Mouse (Mus musculus): ENCODE measurements around the gene Crp.

Gene Crp

DNA sequence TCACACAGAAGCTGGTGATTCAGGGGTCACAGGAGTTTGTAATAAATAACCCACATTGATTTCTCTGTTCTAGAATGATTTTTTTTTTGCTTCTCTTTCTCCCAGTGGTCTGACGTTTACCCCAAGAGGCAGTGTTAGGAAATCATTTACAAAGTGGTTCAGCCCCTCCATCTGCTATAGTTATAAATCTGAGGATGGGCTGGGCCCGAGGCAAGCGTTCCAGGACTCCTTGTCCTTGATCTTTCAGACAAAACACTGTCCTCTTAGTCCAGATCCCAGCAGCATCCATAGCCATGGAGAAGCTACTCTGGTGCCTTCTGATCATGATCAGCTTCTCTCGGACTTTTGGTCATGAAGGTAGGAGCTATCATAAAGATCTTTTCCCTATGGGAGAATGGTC, at the start of gene Crp:
Crp (plus strand) TSS at position 212 of the 400 bp plus-strand sequence.
- no peak for DNase-seq

DNA sequence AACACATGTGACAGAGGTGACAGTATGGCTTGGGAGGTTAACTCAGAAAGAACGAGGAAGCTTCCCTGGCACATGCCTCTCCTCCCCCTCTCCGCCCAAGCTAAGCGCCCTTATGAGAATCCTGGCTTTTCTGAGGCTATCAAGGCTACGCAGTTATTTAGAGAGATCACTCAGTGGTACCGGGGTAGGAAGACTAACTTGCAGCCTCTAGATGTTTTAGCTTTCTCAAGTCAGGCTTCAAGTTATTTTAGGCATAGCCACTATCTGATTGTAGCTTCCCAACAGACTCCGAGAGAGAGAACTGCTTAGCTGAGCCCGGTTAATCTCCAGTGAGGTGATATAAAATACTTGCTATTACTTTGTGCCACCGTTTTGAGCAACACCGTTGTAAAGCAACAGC, 48.5 kb upstream of the Crp start:
- DNase-seq, result no peak

DNA sequence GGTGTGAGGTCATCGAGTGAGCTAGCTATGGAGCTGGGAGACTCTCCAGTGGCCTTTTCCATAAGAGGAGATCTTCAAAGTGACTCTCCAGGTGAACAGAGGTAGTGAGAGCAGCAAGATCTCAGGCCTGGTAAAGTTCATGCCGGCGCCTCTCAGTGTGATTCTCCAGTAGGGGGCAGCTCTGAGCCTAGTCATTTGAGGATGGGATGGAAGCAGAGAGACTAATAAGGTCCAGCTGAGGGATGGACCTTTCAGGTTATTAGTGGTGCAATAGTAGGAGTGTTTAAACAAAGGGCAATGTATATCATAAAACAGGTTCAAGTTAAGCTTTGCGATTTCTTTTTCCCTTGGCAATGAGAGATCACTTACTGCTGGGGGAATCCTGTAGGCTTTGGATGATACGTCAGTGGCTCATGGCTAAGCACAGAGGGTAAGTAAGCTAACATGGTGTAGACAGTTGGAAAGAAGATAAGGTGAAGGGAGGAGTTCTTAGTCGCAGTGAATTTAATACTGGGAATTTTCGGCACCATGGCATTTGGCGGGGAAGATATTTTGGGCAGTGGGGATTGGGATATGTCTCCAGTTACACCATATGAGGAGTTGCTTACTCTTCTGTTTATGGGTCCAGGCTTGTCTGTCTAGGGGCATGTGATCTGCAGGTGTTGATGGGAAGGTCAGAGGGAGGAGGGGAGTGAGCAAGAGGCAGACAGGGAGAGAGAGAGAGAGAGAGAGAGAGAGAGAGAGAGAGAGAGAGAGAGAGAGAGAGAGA, 47.2 kb upstream of the Crp start:
- DNase-seq, result no peak

DNA sequence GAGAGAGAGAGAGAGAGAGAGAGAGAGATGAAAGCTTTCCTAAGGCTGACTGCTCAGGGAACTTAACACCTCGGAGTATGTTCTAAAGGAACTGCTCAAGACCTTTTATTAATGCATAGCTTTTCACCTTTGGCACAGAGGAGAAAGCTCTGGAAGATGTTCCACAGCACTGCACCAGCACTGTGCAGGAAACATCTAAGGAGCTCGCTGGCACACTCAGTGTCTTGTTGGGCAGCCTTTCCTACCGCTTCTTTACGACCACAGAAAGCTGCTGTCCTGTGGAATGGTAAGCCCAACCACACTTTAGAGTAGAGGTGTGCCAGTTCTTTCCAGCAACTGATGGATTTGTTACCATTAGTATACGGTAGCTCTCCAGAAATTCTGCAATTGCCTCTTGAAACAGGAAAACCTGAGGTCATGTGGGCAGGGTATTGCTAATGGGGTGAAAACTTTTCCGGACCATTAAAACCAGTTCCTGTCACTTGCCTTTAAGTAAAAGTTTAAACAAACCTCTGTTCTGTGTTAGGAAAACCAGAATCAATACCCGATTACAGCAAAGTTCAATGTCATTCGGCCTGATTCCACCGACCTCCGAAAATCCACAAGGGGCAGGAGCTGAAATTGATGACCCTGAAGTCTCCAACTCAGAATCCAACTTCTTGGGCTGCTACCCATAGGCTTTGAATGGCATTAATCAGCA, 46.4 kb upstream of the Crp start:
- DNase-seq, result no peak

DNA sequence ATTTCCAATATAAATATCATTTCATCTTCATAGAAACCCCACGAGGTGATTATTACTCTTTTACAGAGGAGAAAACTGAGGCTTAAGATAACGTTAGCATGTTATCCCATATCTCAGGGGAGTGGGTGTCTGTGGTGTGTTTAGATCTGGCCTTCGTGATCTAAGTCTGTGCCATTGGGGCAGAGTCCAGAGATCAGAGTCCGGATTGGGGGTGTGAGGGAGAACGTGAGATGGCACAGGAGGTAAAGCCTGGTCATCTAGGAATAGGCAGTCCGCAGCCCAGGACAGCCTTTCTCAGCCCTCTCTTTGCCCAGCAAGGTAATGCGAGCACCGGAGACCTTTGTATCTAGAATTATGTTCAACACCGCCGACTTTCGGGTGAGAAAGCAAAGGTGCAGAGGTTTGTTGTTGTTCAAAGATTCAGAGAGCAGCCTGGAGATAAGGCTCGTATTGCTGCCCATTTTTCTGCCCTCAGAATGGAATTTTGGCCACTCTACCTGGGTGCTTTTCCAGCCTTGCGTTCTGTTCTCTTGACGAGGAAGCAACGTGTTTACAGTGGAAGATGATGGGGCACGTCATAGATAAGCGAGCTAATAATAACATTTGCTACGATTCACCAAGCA, 45.7 kb upstream of the Crp start:
- DNase-seq, result no peak

DNA sequence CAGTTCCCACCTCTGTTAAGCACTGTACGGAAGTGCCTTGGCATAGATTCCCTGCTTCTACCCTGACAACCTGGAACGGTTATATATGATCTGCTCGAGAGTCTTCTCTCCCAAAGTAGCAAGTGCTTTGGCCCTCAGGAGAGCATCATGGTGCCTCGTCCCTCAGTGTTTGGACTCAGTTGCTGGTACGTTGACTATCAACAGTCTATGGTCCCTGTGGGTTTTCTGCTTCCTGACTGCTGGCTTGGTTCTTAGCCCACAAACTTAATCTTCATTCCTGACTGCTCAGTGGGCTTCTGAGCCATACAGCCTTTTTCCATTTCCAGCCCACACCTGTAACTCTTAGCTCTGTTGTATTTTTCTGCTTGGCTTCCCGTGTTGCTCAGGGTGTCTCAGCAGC, 44.0 kb upstream of the Crp start:
- DNase-seq, result no peak

DNA sequence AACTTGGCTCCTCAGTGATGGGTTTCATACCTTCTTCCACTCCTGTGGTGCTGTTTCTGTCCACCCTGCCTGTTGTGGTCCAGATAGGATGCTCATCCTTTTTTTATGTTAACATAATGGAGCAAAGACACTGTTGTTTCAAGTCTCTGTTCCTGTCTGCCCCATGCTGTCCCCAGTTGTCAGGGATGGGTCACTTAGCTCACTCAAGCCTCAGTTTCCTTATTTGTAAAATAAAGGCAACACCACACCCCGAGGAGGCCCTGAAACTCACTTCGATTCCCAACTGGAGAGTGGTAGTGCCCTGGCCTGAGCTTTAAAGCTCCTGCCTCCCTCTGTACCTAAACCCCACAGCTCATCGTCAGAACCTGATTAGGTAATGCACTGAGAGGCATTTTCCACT, 40.6 kb upstream of the Crp start:
- no peak for DNase-seq

DNA sequence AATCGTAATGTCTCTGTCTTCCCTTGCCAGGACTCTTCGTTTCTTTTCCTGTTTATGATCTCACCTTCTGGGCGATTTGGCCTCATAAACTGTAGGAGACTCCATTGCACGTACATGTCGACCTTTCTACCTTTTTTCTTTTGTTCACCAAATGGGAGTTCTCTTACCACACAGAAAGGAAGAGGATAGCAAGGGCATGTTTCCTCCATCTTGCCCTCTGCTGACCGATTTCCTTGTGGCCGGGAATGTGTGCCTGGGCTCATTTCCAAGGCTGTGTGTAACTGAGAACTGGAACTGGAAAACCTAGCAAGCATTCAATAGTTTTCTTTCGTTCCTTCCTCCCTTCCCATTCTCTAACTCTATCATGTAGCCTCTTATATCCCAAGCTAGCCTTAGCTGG, 38.2 kb upstream of the Crp start:
- no peak for DNase-seq

DNA sequence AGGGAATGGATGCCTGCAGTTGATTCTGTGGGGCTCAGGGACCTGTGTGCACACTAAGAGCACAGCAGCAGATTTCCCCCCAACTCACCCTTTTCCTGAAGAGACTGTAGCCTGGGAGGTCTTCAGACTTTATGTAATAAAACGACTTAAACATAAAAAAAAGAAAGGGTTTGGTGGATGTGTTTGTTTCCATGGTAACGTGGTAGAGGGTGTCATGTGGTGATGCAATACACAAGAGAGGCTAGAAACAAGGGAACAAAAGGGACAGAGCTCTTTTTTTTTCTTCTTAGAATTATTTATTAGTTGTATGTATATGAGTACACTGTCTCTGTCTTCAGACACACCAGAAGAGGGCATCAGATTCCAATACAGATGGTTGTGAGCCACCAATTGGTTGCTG, 32.4 kb upstream of the Crp start:
- DNase-seq, result no peak

DNA sequence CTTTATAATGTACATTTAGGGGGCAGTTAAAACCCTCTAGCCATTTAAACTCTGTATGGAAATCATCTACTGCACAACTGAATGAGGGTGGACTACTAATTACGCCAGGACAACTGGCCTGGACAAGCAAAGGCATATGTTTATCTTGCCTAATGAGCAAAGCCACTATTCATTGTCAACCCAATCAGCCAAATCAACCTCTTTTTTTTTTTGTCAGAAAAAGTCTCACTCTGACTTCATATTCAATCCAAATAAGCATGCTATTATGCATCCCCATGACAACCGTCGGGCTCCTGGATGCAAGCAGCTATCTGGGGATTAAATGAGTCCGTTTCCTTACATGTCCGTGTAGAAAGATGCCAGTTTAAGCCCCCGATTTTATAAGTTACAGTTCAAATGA, 30.3 kb upstream of the Crp start:
- DNase-seq, result no peak

DNA sequence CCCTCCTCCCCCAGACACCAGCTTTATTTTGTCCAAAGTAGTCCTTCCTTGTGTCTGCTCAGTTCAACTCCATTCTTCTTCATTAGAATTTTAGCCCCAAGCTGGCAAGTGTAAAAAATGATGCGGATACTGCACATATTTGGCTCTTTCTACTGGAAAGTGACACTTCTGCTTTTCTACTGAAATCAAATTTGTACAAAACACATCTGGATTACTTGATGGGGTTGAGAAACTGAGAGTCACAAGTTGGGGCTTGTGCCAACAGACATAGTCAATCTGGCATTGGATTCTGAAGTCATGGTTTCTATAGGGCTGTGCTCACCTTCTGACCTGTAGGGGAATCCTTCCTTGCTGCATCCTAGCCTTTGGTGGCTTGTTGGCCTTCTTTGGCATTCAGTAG, 27.1 kb upstream of the Crp start:
- no peak for DNase-seq

DNA sequence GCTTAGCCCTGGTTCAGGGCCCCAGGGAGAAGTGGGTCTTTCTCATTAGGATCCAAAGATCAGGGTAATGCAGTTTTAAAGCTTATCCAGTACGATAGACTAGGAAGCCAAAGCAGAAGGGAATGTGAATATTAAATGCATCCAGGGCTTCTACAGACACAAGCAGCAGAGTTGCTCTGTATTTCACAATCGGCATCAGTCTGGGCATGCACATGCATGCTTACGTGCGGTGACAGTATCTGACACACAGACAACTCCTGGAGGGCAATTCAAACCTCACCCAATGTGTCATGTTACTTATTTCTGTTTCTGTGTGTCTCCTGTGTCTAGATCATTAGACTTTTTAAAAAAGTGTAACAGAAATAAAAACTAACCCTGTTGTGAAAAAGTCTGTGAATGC, 17.1 kb upstream of the Crp start:
- no peak for DNase-seq

DNA sequence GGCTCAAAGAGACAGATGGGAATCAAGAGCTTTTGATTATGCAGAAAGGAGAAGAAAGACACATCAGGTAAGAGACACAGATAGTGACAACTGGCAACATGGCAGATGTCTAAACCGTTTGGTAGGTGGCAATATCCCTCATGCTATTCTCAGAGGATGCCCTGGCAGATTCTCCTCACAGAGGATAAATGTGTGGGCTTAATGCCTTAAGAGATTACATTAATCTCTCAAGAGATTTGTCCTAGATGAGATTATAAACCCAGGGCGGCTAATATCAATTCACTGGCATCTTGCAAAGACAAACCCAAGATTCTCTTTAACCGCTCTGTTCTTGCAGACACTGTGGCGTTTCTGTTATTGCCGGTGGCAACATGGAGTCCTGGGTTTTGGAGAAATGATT, 14.3 kb upstream of the Crp start:
- no peak for DNase-seq

DNA sequence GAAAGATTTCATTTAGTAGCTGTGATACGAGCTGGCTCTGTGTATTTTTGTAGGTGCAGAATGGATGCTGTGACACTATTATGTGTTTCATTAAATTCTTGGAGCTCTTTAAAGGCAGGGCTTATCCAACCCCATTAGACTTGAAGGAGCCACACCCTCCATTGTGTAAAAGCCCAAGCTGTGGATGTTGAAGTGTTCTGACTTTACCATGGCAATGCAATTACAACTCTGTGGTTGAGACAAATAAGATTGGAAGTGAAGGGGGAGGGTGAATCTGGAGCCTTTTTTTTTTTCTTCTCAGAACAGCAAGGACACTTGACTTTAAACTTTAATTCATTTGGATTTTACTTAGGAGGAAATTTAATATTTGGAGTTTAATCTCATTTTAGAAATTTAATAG, 13.9 kb upstream of the Crp start:
- DNase-seq, result no peak

DNA sequence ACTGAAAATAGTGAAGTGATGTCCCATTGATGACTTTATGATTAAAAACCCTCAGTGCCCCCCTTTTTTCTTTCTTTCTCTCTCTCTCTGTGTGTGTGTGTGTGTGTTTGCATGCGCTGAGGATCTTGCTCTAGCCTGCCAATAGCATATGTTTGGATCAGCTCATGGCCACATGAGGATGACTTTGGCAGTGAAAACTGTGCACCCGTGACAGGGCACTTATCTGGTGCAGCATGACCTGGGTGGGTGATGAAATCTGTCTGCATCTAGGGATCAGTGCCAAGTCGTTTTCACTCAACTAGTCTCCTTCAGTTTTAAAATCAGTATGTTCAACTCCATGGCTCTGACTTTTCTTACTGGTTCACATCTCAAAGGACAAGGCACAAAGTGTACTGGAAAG, 12.7 kb upstream of the Crp start:
- no peak for DNase-seq

DNA sequence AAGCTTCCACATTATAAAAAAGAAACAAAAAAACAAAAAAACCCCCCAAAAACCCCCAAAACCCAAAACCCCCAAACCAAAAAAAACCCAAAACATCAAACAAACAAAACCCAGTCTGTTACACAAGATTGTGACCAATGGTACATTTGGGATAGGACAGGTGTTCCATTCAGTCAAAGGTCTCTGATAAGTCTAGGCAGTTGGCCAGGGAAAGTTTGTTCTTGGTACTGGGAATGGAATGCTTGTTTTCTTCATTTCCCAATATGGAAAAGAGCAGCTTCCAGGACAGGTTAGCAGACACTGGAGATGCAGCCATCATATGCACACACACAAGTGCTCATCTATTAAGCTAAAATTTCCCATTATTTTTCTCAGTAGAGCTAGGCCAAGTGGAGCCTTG, 433 bp upstream of the Crp start:
- DNase-seq, result no peak

DNA sequence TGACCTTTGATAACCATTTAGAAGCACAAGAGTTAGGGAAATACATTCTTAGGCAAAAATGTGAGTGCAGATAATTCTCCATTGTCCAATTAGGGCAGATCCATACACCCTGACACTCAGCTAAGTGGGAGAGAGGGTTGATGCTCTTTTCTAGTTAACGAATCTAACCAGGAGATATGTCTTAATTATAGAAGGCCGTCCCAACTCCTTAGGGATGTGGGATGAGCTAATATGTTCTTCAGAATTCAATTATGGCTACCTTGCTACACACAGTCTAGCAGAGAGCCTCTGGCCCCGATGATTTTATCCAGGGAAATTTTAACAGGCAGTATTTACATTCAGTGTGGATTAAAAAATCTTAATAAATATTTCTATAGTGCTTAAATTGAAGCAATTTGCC, 3.0 kb downstream of the Crp start:
- DNase-seq, result no peak

DNA sequence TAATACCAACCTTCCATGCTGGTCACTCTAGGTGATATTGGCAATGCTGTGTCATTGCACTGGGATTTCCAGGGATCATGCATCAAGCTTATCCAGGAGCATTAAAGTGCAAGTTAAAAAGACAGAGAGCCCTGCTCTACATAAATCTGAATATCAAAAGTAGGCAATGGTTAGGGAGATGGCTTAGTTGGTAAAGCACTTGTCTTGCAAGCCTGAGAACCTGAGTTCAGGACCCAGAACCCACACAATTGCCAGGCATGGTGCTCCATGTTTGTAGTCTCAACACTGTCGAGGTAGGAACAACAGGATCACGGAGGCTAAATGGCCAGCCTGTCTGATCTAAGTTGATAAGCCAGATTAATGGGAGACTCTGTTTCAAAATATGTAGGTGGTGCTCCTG, 3.5 kb downstream of the Crp start:
- no peak for DNase-seq

DNA sequence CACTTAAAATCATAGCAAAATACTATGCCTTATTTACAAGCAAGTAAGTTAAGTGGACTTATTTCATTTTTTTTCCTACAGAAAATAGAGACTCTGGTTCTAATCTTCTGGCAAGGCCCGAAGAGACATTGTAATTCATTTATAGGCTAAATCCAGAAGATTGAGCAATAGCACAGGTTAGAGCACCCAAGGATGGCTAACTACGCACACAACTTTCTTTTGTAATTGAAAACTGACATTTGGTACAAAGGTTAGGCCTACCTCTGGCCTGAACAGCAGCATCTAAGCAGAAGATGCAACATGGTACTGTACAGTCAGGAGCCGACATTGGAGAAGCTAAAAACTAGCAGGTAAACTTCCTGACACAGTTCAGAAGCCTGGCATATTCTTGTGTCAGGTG, 4.0 kb downstream of the Crp start:
- DNase-seq, result no peak

DNA sequence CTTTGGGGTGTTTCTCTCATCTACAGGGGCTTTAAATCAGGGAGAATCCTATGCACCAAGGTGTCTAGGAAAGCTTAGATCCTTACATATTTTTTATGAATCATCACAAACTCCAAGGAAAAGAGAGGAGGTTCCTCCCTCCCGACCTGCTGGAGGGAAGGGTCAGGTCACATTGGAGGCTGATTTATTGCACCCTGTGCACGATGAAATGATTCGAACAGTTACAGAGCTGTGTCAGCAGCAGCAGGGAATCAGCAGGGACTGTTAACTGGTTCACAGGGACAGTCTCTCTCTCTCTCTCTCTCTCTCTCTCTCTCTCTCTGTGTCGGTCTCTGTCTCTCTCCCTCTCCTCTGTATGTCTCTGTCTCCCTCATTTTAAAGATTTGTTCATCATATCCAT, 6.9 kb downstream of the Crp start:
- no peak for DNase-seq

DNA sequence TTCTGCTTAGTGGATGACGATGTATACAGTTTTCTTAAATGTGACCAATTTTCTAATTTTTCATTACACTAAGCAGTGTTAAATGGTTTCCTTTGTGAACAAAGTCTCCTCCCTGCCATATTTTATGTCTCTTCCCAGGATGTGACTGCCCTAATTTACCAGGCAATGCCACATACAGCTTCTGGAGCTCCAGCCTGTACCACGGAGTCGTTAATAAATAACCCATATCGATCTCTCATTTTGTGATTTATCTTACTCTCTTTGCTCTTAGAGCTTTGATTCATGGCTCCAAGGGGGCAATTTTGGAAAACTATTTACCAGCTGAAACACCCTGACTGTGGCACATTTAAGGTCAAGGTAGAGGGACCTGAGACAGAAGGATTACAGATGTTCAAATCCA, 8.4 kb downstream of the Crp start:
- DNase-seq, result no peak

DNA sequence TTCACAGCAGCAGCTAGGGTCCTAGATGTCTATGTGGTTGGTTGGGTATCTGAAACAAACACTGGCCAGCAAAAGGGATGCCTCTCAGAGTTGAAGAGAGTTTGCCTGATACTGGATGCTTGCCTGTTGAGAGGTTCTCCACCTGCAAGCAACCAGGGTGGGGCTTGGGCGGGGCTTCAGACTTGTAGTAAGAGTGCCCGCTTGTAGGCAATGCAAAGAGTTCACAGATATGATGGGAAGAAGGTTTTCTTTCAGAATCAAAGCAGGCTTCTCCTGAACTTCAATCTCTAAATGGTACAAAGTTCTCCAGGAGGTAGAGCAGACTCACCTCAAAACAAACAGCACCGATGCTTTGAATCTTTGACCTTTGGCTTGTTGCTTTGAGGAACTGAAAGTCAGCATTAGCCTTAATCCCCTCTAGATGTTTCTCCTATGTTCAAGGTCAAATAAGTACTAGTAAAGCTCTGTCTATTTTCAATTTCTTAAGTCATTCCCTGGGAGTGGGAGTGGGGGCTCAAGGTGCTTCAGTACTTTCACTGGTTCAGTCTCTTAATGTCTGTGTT, 12.0 kb downstream of the Crp start:
- no peak for DNase-seq

DNA sequence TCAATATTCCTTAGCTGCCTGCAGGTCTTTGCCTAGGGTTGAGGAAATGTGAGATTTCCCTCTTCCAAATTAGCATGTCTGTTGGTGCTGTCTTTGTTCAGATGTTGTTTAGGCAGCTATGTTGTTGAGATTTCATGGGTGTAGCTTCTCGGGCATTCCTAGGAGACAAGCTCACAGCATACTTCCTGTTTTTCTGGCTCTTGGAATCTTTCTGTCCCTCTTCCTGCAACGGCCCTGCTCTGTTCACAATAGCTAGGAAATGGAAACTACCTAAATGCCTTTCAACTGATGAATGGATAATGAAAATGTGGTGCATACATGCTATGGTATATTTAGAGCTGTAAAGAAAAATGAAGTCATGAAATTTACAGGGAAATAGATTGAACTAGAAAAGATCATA, 13.5 kb downstream of the Crp start:
- DNase-seq, result no peak

DNA sequence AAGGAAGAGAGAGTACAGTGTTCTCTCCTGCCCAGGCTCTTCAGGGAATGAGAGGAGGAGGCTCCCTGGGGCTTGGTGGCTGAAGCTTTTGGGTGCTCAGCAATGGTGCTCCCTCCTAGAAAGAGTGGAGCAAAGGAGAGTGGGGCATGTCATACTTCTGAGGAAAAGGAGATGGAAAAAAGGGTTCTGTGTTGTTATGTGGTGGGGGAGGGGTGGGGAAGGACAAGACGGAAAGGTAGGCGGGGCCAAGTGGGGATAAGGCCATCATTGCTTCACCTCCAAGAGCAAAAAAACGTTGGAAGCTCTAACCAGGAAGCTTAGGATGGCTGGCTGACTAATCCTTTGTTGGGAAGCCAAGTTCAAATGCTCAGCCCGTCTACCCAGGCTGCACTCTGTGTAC, 14.1 kb downstream of the Crp start:
- no peak for DNase-seq
